Mouse (Mus musculus) ES-Bruce4 (cell line): Measurements from ENCODE around the gene Nrcam.

Experiments used
- CTCF ChIP-seq: IDR thresholded peaks from one replicate; pipeline ENCODE4 v1.8.1; 2011; ENCODE audit warnings: low read depth, low read length
- EP300 ChIP-seq: IDR thresholded peaks from 2 replicates; pipeline ENCODE4 v1.6.1; 2011; ENCODE audit warnings: low read depth, low read length; ENCODE audit not compliant: insufficient read depth
- POLR2A ChIP-seq: IDR thresholded peaks from one replicate; pipeline ENCODE4 v1.8.1; 2011; ENCODE audit warnings: low read length; ENCODE audit not compliant: insufficient read depth

- TF ChIP-seq POLR2A (no peak), CTCF (no peak), EP300 (no peak)
Observed at GRCm38 (mm10) chr12:44509406-44510104, 180.9 kb downstream of the Nrcam start.
